ENCODE assay signal across 22 mouse cellular contexts in genomic region chr17:45028441-45028840, GRCm38 (mm10).
A peak's percentile ranks its signal among the peaks of the same experiment; 100 is the strongest.
DNase-seq lines count a peak whose midpoint lies in the region; ATAC-seq lines count a peak whose summit lies in the region.
"Had no signal": no experiment of that assay in that cellular context is flagged by ENCODE, and none has a peak within 500 bp of the region (broad histone marks: within the 10 kb centered on the region; RNA-seq: fewer than 3 reads in every experiment).

No protein-coding gene starts in this region.

- DNase-seq in embryo, embryonic 10.5 days (ENCODE audit: low spot score): peak; percentile 21
- DNase-seq in embryo, embryonic 10 days (ENCODE audit: low spot score): no peak
- peak; percentile 27 to 45 for DNase-seq in heart, postnatal 10 days
- DNase-seq in kidney, postnatal 4 days: peak; percentile 11 to 39
- DNase-seq in layer of hippocampus, postnatal 25 days (ENCODE audit: extremely low spot score in 1 of 2, low spot score in 1 of 2): no peak
- DNase-seq: adrenal gland, postnatal 10 days; cerebellum, adult 2 months; cerebellum, postnatal 36 days; gastrocnemius, postnatal 14 days; liver, embryonic 13.5 days; lung, adult 2 months; lung, postnatal 14 days; thymus, postnatal 25 days had no signal

- no peak overlapping the region for H3K9ac ChIP-seq in heart, embryonic 12.5 days
- H3K9ac ChIP-seq in kidney, embryonic 16.5 days (replicated peaks; ENCODE audit: low read length): no peak overlapping the region
- H3K9ac ChIP-seq: liver, embryonic 13.5 days; midbrain, embryonic 12.5 days; stomach, embryonic 15.5 days had no signal

- intact Hi-C loops in heart, postnatal 10 days (cut with DNase I): no loop called here

- H3K36me3 ChIP-seq in heart, embryonic 12.5 days: no peaks in the 10 kb centered on the region
- no peaks in the 10 kb centered on the region for H3K36me3 ChIP-seq in kidney, embryonic 16.5 days (ENCODE audit: insufficient read depth, low read length)
- H3K36me3 ChIP-seq: forebrain, embryonic 10.5 days; hindbrain, embryonic 10.5 days; liver, embryonic 13.5 days; midbrain, embryonic 12.5 days; stomach, embryonic 15.5 days had no signal

- no peaks in the 10 kb centered on the region for H3K27me3 ChIP-seq in heart, embryonic 12.5 days (replicated peaks)
- H3K27me3 ChIP-seq in kidney, embryonic 16.5 days (ENCODE audit: insufficient read depth, low read length): no peaks in the 10 kb centered on the region
- H3K27me3 ChIP-seq: liver, embryonic 13.5 days; midbrain, embryonic 12.5 days; stomach, embryonic 15.5 days had no signal

- no peak overlapping the region for H3K4me2 ChIP-seq in heart, embryonic 12.5 days
- no peak overlapping the region for H3K4me2 ChIP-seq in kidney, embryonic 16.5 days (replicated peaks; ENCODE audit: low read depth, low read length)
- H3K4me2 ChIP-seq: liver, embryonic 13.5 days; midbrain, embryonic 12.5 days; stomach, embryonic 15.5 days had no signal

- 53% methylated on average over 3 of the region's 3 CpGs for WGBS in heart, embryonic 12.5 days
- 41% methylated on average over 3 of the region's 3 CpGs for WGBS in kidney, embryonic 16.5 days

- no peak overlapping the region for H3K27ac ChIP-seq in heart, embryonic 12.5 days (ENCODE audit: poor library complexity, severe bottlenecking)
- no peak overlapping the region for H3K27ac ChIP-seq in kidney, embryonic 16.5 days (ENCODE audit: low read length)
- H3K27ac ChIP-seq: forebrain, embryonic 10.5 days; hindbrain, embryonic 10.5 days; liver, embryonic 13.5 days; midbrain, embryonic 12.5 days; stomach, embryonic 15.5 days had no signal

- no peak for ATAC-seq in heart, embryonic 12.5 days (ENCODE audit: insufficient number of reproducible peaks, low FRiP score)
- peak; percentile 59; the same call in 1 of the 2 replicates for ATAC-seq in kidney, embryonic 16.5 days (ENCODE audit: low FRiP score, low TSS enrichment)
- ATAC-seq: forebrain, embryonic 16.5 days; hindbrain, embryonic 16.5 days; intestine, embryonic 16.5 days had no signal

- H3K9me3 ChIP-seq in heart, embryonic 12.5 days (replicated peaks): no peaks in the 10 kb centered on the region
- H3K9me3 ChIP-seq in kidney, embryonic 16.5 days (ENCODE audit: low read length): no peaks in the 10 kb centered on the region
- H3K9me3 ChIP-seq: forebrain, embryonic 10.5 days; hindbrain, embryonic 10.5 days; liver, embryonic 13.5 days; midbrain, embryonic 12.5 days; stomach, embryonic 15.5 days had no signal

- no peak overlapping the region for H3K4me3 ChIP-seq in heart, embryonic 12.5 days
- no peak overlapping the region for H3K4me3 ChIP-seq in kidney, embryonic 16.5 days (ENCODE audit: low read length)
- H3K4me3 ChIP-seq: forebrain, embryonic 10.5 days; hindbrain, embryonic 10.5 days; liver, embryonic 13.5 days; midbrain, embryonic 12.5 days; stomach, embryonic 15.5 days had no signal

- H3K4me1 ChIP-seq in heart, embryonic 12.5 days (replicated peaks): peaks cover 15% of the 10 kb centered on the region
- peaks cover 3% of the 10 kb centered on the region; the same call in 1 of the 2 replicates for H3K4me1 ChIP-seq in kidney, embryonic 16.5 days (ENCODE audit: insufficient read depth, low read length)
- H3K4me1 ChIP-seq: forebrain, embryonic 10.5 days; hindbrain, embryonic 10.5 days; liver, embryonic 13.5 days; midbrain, embryonic 12.5 days; stomach, embryonic 15.5 days had no signal

Comparison
In these comparisons a context has a peak if more than half of its experiments do, and no peak if none do; other contexts are left out.
1. DNase-seq: peak in embryo, embryonic 10.5 days (single experiment), heart, postnatal 10 days (2 of 2) and kidney, postnatal 4 days (2 of 2); none in embryo, embryonic 10 days (single experiment) and layer of hippocampus, postnatal 25 days (0 of 2).